Mouse (Mus musculus): ENCODE data around the gene Aspa.

GRCm38 (mm10) chr11:73284351-73284750 lies 45.0 kb downstream of the Aspa start:
- TF ChIP-seq POLR2A (IDR thresholded peaks at IDR 0.05; ENCODE audit: control insufficient read depth, low read depth, low read length) (no peak), CTCF (IDR thresholded peaks at IDR 0.05; ENCODE audit: control insufficient read depth, insufficient read depth, insufficient replicate concordance, low read depth, low read length) (no peak)

Measured in testis, adult 2 months (tissue).